Mouse (Mus musculus): ENCODE data around the gene Pet100.

DNA sequence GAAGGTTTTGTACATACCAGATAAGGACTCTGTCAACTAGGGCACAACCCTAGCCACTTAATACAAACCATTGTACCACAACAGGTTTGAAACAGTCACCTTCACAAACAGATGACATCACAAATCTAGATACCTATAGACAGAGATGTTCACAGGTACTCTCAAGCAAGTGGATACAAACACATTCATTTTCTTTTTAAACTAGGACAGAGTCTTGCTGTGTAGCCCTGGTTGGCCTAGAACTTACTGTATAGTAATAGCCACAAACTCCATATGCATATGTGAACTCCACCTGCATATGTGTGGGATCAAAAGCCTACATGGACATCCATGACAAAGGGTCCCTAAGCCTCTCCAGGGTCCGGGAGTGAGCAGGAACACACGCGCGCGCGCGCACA is 34.4 kb upstream of the Pet100 start, which contains the start of gene Camsap3:
- TF ChIP-seq GATA1 (IDR thresholded peaks at IDR 0.05; ENCODE audit: borderline replicate concordance, low read length), result no peak
- TF ChIP-seq FLI1 (IDR thresholded peaks at IDR 0.05; ENCODE audit: low read length), result no peak
